Mouse (Mus musculus) stomach, embryonic 15.5 days (tissue): ENCODE results near the gene Ttpal. TPM values are rescaled to one million over a fixed set of nuclear protein-coding genes. Genes with fewer than 3 reads are reported as not detected.
"Not testable (repeated sequence)": the region's sequence is repeated elsewhere in the genome, so short reads cannot be mapped to it uniquely, and the experiment has no call there.

ENCODE experiments used
- ATAC-seq: fragments of 200-750 bp; cut with Nextera tagmentation; 2 replicates; pipeline ENCODE4 v1.8.0; 2017; ENCODE audit warnings: low read depth, moderate number of reproducible peaks, moderate TSS enrichment; ENCODE audit not compliant: insufficient read depth, low FRiP score
- H3K27ac ChIP-seq: fragments of 300-500 bp; sonication (generic); 2 replicates; pipeline ENCODE4 v1.5.1; 2015; ENCODE audit warnings: mild to moderate bottlenecking, inconsistent platforms
- H3K27me3 ChIP-seq: fragments of 300-500 bp; sonication (generic); replicated peaks from 2 replicates; pipeline ENCODE4 v1.6.1; 2015; ENCODE audit warnings: inconsistent platforms
- H3K36me3 ChIP-seq: fragments of 300-500 bp; sonication (generic); 2 replicates; pipeline ENCODE4 v1.6.1; 2015; ENCODE audit warnings: inconsistent platforms
- H3K4me1 ChIP-seq: fragments of 300-500 bp; sonication (generic); 2 replicates; pipeline ENCODE4 v1.6.1; 2015; ENCODE audit warnings: inconsistent platforms
- H3K4me2 ChIP-seq: fragments of 300-500 bp; sonication (generic); 2 replicates; pipeline ENCODE4 v1.6.1; 2015; ENCODE audit warnings: mild to moderate bottlenecking, inconsistent platforms
- H3K4me3 ChIP-seq: fragments of 300-500 bp; sonication (generic); replicated peaks from 2 replicates; pipeline ENCODE4 v1.5.1; 2015; ENCODE audit warnings: inconsistent platforms
- H3K9ac ChIP-seq: fragments of 300-500 bp; sonication (generic); 2 replicates; pipeline ENCODE4 v1.6.1; 2015; ENCODE audit warnings: inconsistent platforms
- H3K9me3 ChIP-seq: fragments of 300-500 bp; sonication (generic); 2 replicates; pipeline ENCODE4 v1.6.1; 2016; ENCODE audit warnings: inconsistent platforms
- WGBS: fragments of 180-500 bp; shearing (Covaris S2); methylation state at CpG from one replicate; pipeline ENCODE4 v1.1.7; 2015; 5-methylcytosine and 5-hydroxymethylcytosine counted together
- polyA plus RNA-seq: library from polyadenylated mRNA; unstranded; fragments of >200 nt; fragmentation: Nextera tagmentation; extraction: Ambion mirVana; gene quantifications from 2 replicates; pipeline ENCODE4 v1.2.1, GENCODE M21; 2015

Ttpal gene
- polyA plus RNA-seq, 1 experiment from 2014 or later, result 26.2 TPM

GRCm38 (mm10) chr2:163640493-163640892 lies 38.4 kb downstream of the Ttpal start:
- H3K4me2 ChIP-seq, result no peak overlapping the region
- no peak overlapping the region for H3K27ac ChIP-seq
- no peaks in the 10 kb centered on the region for H3K9me3 ChIP-seq
- H3K27me3 ChIP-seq, result no peaks in the 10 kb centered on the region
- no peak overlapping the region for H3K9ac ChIP-seq
- H3K4me3 ChIP-seq, result no peak overlapping the region
- 0 out of 2 replicates have a peak, but pooled peaks cover 2% of the 10 kb centered on the region for H3K36me3 ChIP-seq
- no peak for ATAC-seq
- H3K4me1 ChIP-seq, result peaks cover 25% of the 10 kb centered on the region; the same call in 1 of the 2 replicates
- 85% methylated on average over 3 of the region's 3 CpGs for WGBS

DNA sequence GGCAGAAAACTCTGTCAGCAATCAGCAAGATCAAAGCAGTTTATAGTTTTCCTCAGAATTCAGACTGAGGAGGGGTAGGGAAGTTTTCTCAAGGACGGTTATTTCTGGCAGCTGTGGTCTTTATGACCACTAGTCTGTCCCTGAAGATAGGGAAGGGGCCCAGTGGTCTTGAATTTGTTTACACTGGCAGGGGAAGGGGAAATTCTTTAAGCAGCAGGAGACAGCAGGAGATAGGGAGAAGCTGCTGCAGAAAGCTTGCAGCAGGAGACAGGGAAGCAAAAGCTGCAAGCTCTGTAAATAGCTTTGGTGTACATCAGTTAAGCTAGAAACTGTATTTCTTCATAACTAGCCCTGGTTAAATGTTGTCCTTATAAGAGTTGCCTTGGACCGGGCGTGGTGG lies 39.6 kb downstream of the Ttpal start:
- Histone ChIP-seq H3K4me1 (peaks cover 25% of the 10 kb centered on the region; the same call in 1 of the 2 replicates), H3K27ac (0 out of 2 replicates have a peak overlapping the region, but pooled peaks have one; percentile 99)

DNA sequence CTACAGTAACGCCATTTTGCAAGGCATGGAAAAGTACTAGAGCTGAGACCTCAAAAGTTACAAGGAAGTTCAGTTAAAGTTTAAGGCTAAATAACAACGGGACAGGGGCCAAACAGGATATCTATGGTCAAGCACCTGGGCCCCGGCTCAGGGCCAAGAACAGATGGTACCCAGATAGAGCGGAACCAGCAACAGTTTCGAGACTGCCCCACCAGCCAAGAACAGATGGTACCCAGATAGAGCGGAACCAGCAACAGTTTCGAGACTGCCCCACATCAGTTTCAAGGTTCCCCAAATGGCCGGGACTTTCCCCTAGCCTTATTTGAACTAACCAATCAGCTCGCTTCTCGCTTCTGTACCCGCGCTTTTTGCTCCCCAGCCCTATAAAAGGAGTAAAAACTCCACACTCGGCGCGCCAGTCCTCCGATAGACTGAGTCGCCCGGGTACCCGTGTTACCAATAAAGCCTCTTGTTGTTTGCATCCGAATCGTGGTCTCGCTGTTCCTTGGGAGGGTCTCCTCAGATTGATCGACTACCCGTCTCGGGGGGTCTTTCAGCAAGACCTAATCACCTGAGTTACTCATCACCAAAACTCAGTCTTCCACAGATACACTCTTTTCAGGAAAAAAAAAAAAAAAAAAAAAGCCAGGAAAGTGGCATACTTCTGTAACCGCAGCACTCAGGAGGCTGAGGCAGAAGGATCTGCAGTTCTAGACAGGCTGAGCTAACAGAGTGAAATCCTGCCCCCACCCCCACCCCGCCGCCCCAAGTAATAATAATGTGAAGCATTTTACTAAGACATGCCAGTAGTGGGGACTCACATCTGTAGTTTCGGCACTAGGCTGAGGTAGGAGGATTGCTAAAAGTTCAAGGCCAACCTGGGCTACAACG lies 40.8 kb downstream of the Ttpal start:
- Histone ChIP-seq H3K27me3 (no peaks in the 10 kb centered on the region), H3K9me3 (no peaks in the 10 kb centered on the region), H3K27ac (peak overlapping the region; percentile 99; the same call in 1 of the 2 replicates), H3K9ac (no peak overlapping the region; the same call in 1 of the 2 replicates), H3K4me1 (peaks cover 25% of the 10 kb centered on the region; the same call in 1 of the 2 replicates), H3K4me2 (peak overlapping the region; percentile 49), H3K36me3 (no peaks in the 10 kb centered on the region), H3K4me3 (peak overlapping the region; percentile 96)
- 83% methylated on average over 30 of the region's 30 CpGs for WGBS
- ATAC-seq, result peak; percentile 54; the same call in 1 of the 2 replicates

More for the DNA sequence above, 39.6 kb downstream of the Ttpal start:
- 45% methylated on average over 3 of the region's 3 CpGs for WGBS
- H3K9ac ChIP-seq, result no peak overlapping the region
- peak overlapping the region; percentile 24; the same call in 1 of the 2 replicates for H3K4me2 ChIP-seq
- no peaks in the 10 kb centered on the region for H3K9me3 ChIP-seq
- no peak overlapping the region for H3K4me3 ChIP-seq
- H3K27me3 ChIP-seq, result no peaks in the 10 kb centered on the region
- H3K36me3 ChIP-seq, result 0 out of 2 replicates have a peak, but pooled peaks cover 2% of the 10 kb centered on the region
- ATAC-seq, result no peak

- no peak for ATAC-seq
- WGBS, result 62% methylated on average over 2 of the region's 2 CpGs
- Histone ChIP-seq H3K4me2 (peak overlapping the region; percentile 49), H3K27me3 (no peaks in the 10 kb centered on the region), H3K9me3 (no peaks in the 10 kb centered on the region), H3K36me3 (no peaks in the 10 kb centered on the region), H3K9ac (peak overlapping the region; percentile 90; the same call in 1 of the 2 replicates), H3K4me3 (peak overlapping the region; percentile 96), H3K27ac (peak overlapping the region; percentile 99; the same call in 1 of the 2 replicates), H3K4me1 (peaks cover 25% of the 10 kb centered on the region; the same call in 1 of the 2 replicates)
Measured at GRCm38 (mm10) chr2:163643576-163643971, 41.5 kb downstream of the Ttpal start.

DNA sequence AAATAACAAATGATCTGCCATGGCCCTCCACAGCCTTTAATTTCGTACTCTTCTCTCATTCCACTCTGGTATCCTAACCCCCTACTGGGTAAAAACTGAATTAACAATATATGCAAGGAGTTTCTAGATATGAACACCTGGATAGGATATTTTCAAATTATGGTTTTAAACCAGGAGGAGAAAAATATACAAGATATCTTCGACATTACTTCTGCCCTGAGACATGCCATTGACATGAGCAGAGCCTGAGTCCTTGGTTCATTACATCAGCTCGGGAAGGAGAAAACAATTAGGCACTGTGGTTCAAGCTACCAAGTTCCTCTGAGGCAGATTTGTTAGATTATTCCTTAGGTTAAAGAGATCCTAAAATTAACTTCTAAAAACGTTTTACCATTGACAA lies 41.9 kb downstream of the Ttpal start:
- Histone ChIP-seq H3K27me3 (no peaks in the 10 kb centered on the region), H3K4me1 (peaks cover 25% of the 10 kb centered on the region; the same call in 1 of the 2 replicates), H3K4me2 (peak overlapping the region; percentile 49), H3K4me3 (peak overlapping the region; percentile 96), H3K9me3 (no peaks in the 10 kb centered on the region), H3K27ac (peak overlapping the region; percentile 99), H3K9ac (peak overlapping the region; percentile 90; the same call in 1 of the 2 replicates), H3K36me3 (no peaks in the 10 kb centered on the region)
- no peak for ATAC-seq
- 3% methylated on average over 4 of the region's 4 CpGs for WGBS

- no peaks in the 10 kb centered on the region for H3K36me3 ChIP-seq
- H3K4me1 ChIP-seq, result peaks cover 24% of the 10 kb centered on the region; the same call in 1 of the 2 replicates
- no peaks in the 10 kb centered on the region; the same call in 1 of the 2 replicates for H3K9me3 ChIP-seq
- H3K4me3 ChIP-seq, result peak within 1 kb of the TSS; percentile 96
- under 1% methylated on average over 72 of the region's 74 CpGs for WGBS
- peak within 1 kb of the TSS; percentile 49 for H3K4me2 ChIP-seq
- H3K27ac ChIP-seq, result peak within 1 kb of the TSS; percentile 99
- H3K9ac ChIP-seq, result peak within 1 kb of the TSS; percentile 90
- peak; percentile 92 for ATAC-seq
- no peaks in the 10 kb centered on the region for H3K27me3 ChIP-seq
Measured at GRCm38 (mm10) chr2:163644575-163645385, 42.7 kb downstream of the Ttpal start, which contains the start of gene Serinc3. TSS of gene Serinc3 (minus strand) at chr2:163645131.

GRCm38 (mm10) chr2:163645700-163646460 lies 43.8 kb downstream of the Ttpal start:
- ATAC-seq, result no peak
- H3K4me3 ChIP-seq, result peak overlapping the region; percentile 96
- H3K36me3 ChIP-seq, result no peaks in the 10 kb centered on the region
- H3K27me3 ChIP-seq, result no peaks in the 10 kb centered on the region
- no peaks in the 10 kb centered on the region; the same call in 1 of the 2 replicates for H3K9me3 ChIP-seq
- peaks cover 21% of the 10 kb centered on the region; the same call in 1 of the 2 replicates for H3K4me1 ChIP-seq
- H3K9ac ChIP-seq, result no peak overlapping the region
- peak overlapping the region; percentile 49; the same call in 1 of the 2 replicates for H3K4me2 ChIP-seq
- H3K27ac ChIP-seq, result peak overlapping the region; percentile 99
- WGBS, result 73% methylated on average over 11 of the region's 11 CpGs

DNA sequence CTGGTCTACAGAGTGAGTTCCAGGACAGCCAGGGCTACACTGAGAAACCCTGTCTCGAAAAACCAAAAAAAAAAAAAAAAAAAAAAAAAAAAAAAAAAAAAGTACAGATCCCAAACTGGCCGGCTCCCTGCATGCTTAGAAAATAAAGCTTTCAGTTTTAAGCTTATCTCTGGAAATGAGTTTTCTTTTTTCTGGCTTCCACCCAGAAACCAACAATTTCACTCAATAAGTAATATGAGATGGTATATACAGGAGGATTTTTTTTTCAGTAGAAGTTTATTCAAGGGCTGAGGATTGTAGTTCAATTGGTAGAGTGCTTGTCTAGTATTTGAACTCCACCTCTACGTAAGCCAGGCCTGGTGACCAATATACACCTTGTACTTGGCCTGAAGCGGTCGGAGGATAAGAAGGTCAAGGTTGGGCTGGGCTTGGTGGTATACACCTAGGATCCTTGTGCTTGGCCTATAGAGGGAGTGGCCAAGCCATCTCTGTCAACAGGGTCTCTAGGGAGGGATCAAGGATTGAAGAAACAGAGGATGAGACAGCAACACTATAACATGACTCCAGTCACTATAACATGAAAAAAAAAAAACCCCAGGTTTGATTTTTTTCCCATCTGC lies 44.5 kb downstream of the Ttpal start:
- no peak for ATAC-seq
- WGBS, result 81% methylated on average over 5 of the region's 5 CpGs
- H3K9me3 ChIP-seq, result no peaks in the 10 kb centered on the region; the same call in 1 of the 2 replicates

DNA sequence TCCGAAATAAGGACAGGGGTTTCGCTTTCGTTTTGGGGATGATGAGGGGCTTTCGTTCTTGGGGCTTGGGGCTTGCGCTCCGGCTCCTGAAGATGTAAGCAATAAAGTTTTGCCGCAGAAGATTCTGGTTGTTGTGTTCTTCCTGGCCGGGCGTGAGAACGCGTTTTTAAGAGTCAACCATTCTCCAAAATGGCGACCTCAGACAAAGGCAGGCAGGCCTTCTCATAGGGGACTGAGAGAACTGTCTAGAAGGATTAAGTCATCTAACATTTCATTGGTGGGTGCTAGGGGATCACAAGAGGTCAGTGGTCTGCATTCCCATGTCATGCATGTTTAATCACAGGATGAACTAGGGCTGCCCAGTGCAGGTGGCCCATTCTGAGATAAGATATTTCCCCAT lies 53.6 kb downstream of the Ttpal start:
- not testable (repeated sequence) for H3K4me2 ChIP-seq, ATAC-seq, H3K4me3 ChIP-seq, H3K9ac ChIP-seq, H3K27me3 ChIP-seq, H3K36me3 ChIP-seq, H3K9me3 ChIP-seq, H3K4me1 ChIP-seq, H3K27ac ChIP-seq
- WGBS, result 97% methylated on average over 8 of the region's 12 CpGs

More for the DNA sequence above, 44.5 kb downstream of the Ttpal start:
- H3K4me2 ChIP-seq, result no peak overlapping the region
- no peaks in the 10 kb centered on the region for H3K36me3 ChIP-seq
- H3K9ac ChIP-seq, result no peak overlapping the region
- no peak overlapping the region for H3K27ac ChIP-seq
- H3K4me3 ChIP-seq, result no peak overlapping the region
- H3K27me3 ChIP-seq, result no peaks in the 10 kb centered on the region
- peaks cover 16% of the 10 kb centered on the region; the same call in 1 of the 2 replicates for H3K4me1 ChIP-seq

GRCm38 (mm10) chr2:163657486-163657885 lies 55.4 kb downstream of the Ttpal start:
- H3K4me1 ChIP-seq, result 0 out of 2 replicates have a peak, but pooled peaks cover 10% of the 10 kb centered on the region
- no peaks in the 10 kb centered on the region for H3K27me3 ChIP-seq
- ATAC-seq, result no peak
- WGBS, result 83% methylated on average over 2 of the region's 2 CpGs
- H3K4me3 ChIP-seq, result no peak overlapping the region
- no peak overlapping the region for H3K9ac ChIP-seq
- no peak overlapping the region for H3K27ac ChIP-seq
- no peak overlapping the region for H3K4me2 ChIP-seq
- H3K9me3 ChIP-seq, result no peaks in the 10 kb centered on the region
- no peaks in the 10 kb centered on the region for H3K36me3 ChIP-seq
